Mouse (Mus musculus): ENCODE measurements around the gene Cep128. TPM values are rescaled to one million over a fixed set of nuclear protein-coding genes. Genes with fewer than 3 reads are reported as not detected.
"Not testable (repeated sequence)": the region's sequence is repeated elsewhere in the genome, so short reads cannot be mapped to it uniquely, and the experiment has no call there.

Gene Cep128
- polyA plus RNA-seq, 1 experiment from 2014 or later, result 6.1 TPM

DNA sequence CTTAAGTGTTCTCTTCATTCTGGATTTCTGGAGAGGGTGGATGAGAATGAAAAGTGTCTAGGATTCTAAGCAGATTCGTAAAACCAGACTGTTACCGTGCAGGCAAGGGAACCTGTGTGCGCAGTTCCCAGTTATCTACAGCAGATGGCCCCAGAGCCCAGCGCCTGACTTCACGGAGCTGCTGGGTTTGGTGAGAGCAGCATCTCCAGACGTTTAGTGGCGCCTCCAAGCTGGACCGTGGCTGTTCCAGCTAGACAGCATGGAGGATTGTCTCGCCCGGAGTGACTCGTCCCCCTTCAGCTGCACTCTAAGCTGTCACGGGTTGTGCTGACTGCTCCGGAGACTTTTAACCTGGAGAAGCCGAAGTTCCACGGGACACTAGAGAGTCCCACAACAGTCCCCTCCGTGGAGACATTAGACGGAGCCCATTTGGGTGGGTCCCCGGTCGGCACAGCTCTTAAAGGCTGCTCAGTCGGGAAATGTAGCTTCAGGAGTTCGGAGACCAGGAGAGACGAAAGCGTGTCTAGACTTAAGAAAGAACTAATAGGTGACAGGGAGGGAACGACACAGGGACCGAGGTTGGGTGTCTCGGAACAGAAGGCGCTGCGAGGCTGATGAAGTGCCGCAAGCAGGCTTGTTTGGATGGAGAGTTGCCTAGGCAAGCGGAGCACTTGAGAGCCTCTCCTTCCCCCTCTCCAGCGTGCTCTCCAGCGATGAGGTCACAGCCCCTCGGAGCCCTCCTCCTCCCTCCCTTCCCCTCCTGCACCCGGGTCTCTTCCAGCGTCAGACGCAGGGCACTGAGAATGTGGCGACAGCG is 16.2 kb upstream of the Cep128 start:
- Histone ChIP-seq H3K4me2 (replicated peaks) (peak overlapping the region; percentile 79), H3K9ac (peak overlapping the region; percentile 53), H3K9me3 (no peaks in the 10 kb centered on the region), H3K4me3 (peak overlapping the region; percentile 38), H3K4me1 (no peaks in the 10 kb centered on the region; the same call in 1 of the 2 replicates), H3K36me3 (no peaks in the 10 kb centered on the region), H3K27ac (no peak overlapping the region), H3K27me3 (replicated peaks) (peaks cover 35% of the 10 kb centered on the region)
- WGBS, result under 1% methylated on average over 38 of the region's 38 CpGs
- peak; percentile 90 for ATAC-seq (ENCODE audit: low FRiP score, low read depth)

DNA sequence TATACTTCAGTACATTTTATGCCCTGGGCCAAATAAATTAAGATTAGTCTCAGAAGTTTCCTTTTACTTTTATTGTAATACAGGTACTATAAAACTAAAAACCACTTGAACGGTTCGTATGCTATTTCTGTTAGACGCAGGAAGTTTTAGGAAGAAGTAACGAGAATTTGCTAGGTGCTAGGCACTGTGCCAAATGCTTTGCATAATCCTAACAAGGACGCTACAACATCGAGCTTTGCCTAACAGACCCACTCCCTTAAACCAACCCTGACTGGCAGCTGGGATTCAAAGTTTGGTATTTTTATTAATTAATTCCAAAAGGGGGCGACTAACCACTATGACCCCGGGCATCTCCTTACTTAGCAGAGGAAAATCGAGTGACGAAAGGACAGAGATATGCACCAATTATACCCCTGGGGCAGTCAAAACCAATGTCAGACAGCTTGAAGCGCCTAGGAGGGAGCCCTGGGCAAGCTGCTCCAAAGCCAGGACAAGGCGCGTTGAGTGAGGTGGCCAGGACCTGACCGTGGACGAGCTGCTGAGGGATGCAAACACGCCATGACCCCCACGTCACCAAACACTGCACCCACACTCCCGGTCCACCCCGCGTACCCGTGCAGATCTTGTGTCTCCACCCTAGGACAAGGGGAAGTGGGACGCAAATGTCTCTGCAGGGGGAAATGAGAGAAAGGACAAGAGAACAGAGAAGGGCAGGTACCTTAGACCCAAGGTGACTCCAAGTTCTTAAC is 519 bp downstream of the Cep128 start:
- peak overlapping the region; percentile 81 for H3K4me2 ChIP-seq (replicated peaks)
- no peak overlapping the region for H3K27ac ChIP-seq
- no peaks in the 10 kb centered on the region for H3K36me3 ChIP-seq
- 8% methylated on average over 22 of the region's 22 CpGs for WGBS
- H3K9ac ChIP-seq, result peak overlapping the region; percentile 53
- peak overlapping the region; percentile 53 for H3K4me3 ChIP-seq
- H3K27me3 ChIP-seq (replicated peaks), result no peaks in the 10 kb centered on the region
- no peaks in the 10 kb centered on the region for H3K9me3 ChIP-seq
- ATAC-seq (ENCODE audit: low FRiP score, low read depth), result peak; percentile 74
- peaks cover 3% of the 10 kb centered on the region; the same call in 1 of the 2 replicates for H3K4me1 ChIP-seq

DNA sequence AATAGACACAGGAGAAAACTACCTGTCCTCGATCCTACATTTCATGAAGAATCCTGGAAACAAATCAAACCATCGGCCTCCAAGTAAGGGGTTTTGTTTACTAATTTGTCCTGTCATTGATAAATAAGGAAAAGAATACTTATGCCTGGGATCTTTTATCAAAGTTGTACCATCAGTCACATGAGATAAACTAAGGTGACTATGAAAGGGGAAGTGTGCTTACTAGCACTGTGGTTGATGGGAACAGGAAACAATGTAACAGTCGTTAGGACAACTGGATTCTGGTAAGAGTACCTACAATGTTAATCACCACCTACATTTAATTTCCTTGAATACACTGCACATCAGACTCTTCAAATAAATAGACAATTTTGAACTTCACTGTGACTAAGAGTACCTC is 15.0 kb downstream of the Cep128 start:
- Histone ChIP-seq H3K27me3 (replicated peaks) (no peaks in the 10 kb centered on the region), H3K9ac (no peak overlapping the region), H3K27ac (no peak overlapping the region), H3K9me3 (peaks cover 5% of the 10 kb centered on the region; the same call in 1 of the 2 replicates), H3K4me1 (no peaks in the 10 kb centered on the region), H3K4me3 (no peak overlapping the region), H3K36me3 (peaks cover under 1% of the 10 kb centered on the region; the same call in 1 of the 2 replicates), H3K4me2 (replicated peaks) (no peak overlapping the region)
- WGBS, result 91% methylated on average over 3 of the region's 3 CpGs
- no peak for ATAC-seq (ENCODE audit: low FRiP score, low read depth)

DNA sequence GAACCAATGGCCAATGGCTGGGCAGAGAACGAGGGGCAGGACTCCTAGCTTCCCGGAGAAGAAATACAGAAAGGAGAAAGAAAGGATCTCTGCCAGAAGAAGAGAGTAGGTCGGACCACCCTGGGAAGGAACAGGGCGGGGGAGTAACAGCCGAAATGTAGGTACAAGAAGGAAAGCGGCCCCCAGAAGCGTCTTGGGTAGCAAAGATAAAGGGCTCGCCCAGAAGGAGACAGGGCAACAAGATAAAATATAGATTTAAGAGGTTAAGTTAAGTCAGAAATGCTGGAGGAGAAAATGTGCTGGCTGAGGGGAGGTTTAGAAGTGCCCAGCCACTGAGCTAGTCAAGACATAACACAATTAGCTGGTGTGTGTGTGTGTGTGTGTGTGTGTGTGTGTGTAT is 30.4 kb downstream of the Cep128 start:
- Histone ChIP-seq H3K4me2 (replicated peaks) (no peak overlapping the region), H3K4me3 (no peak overlapping the region), H3K9ac (no peak overlapping the region), H3K36me3 (no peaks in the 10 kb centered on the region), H3K9me3 (no peaks in the 10 kb centered on the region), H3K27me3 (replicated peaks) (no peaks in the 10 kb centered on the region), H3K27ac (no peak overlapping the region), H3K4me1 (no peaks in the 10 kb centered on the region)
- no peak for ATAC-seq (ENCODE audit: low FRiP score, low read depth)
- WGBS, result 89% methylated on average over 8 of the region's 8 CpGs

DNA sequence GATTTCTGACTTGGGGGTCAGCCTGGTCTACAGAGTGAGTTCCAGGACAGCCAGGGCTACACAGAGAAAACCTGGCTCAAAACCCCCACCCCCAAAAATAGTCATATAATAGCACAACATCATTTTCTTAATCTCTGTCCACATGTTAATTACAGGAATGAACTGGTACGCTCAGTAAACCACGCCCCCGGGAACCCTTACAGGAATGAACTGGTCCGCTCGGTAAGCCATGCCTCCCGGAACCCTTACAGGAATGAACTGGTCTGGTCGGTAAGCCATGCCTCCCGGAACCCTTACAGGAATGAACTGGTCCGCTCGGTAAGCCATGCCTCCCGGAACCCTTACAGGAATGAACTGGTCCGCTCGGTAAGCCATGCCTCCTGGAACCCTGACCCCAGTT is 45.6 kb downstream of the Cep128 start:
- not testable (repeated sequence) for ATAC-seq (ENCODE audit: low FRiP score, low read depth)
- 96% methylated on average over 13 of the region's 13 CpGs for WGBS

DNA sequence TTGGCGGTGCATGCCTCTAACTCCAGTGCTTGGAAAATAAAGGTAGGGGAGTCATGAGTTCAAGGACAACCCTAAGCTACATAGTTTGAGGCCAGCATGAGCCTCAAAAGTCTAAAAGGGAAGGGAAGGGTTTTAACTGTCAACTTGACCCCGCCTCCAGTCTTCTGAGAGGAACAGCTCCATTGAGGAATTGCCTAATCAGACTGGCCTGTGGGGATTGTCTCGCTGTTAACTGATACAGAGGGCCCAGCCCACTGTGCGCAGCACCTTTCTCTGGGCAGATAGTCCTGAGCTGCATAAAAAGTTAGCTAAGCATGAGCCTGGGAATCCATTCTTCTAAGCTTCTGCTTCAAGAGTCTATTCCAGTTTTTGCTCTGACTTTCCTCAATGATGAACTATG is 56.7 kb downstream of the Cep128 start:
- Histone ChIP-seq H3K27ac (no peak overlapping the region), H3K4me1 (no peaks in the 10 kb centered on the region), H3K4me2 (replicated peaks) (no peak overlapping the region), H3K36me3 (no peaks in the 10 kb centered on the region), H3K9me3 (no peaks in the 10 kb centered on the region), H3K9ac (no peak overlapping the region), H3K4me3 (no peak overlapping the region), H3K27me3 (replicated peaks) (no peaks in the 10 kb centered on the region)
- ATAC-seq (ENCODE audit: low FRiP score, low read depth), result no peak
- 66% methylated on average over 4 of the region's 4 CpGs for WGBS

More for the DNA sequence above, 45.6 kb downstream of the Cep128 start:
- not testable (repeated sequence) for H3K9me3 ChIP-seq; H3K9ac ChIP-seq; H3K4me2 ChIP-seq (replicated peaks); H3K27ac ChIP-seq; H3K36me3 ChIP-seq; H3K4me1 ChIP-seq; H3K4me3 ChIP-seq; H3K27me3 ChIP-seq (replicated peaks)

DNA sequence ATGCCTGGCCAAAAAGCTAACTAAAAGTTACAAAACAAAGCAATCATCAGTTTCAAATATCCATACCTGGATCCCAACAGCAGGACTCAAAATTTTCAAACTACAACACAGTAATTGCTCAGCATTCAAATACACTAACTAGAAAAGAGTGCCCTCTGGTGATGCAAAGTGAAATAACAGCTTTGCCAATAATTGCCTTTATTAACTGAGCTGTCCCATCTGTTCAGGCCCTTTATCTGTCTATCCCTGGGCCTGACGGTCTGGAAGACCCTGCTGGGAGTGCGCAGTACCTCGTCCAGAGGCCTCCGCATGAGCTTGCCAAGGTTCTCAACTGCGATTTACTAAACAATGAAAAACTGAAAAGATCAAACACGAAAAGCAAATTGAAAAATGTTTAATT is 58.1 kb downstream of the Cep128 start:
- H3K4me3 ChIP-seq, result no peak overlapping the region
- no peak overlapping the region for H3K27ac ChIP-seq
- H3K9me3 ChIP-seq, result no peaks in the 10 kb centered on the region
- H3K9ac ChIP-seq, result no peak overlapping the region
- no peaks in the 10 kb centered on the region for H3K36me3 ChIP-seq
- WGBS, result 49% methylated on average over 6 of the region's 6 CpGs
- ATAC-seq (ENCODE audit: low FRiP score, low read depth), result peak; percentile 89
- no peak overlapping the region for H3K4me2 ChIP-seq (replicated peaks)
- no peaks in the 10 kb centered on the region for H3K27me3 ChIP-seq (replicated peaks)
- no peaks in the 10 kb centered on the region for H3K4me1 ChIP-seq

DNA sequence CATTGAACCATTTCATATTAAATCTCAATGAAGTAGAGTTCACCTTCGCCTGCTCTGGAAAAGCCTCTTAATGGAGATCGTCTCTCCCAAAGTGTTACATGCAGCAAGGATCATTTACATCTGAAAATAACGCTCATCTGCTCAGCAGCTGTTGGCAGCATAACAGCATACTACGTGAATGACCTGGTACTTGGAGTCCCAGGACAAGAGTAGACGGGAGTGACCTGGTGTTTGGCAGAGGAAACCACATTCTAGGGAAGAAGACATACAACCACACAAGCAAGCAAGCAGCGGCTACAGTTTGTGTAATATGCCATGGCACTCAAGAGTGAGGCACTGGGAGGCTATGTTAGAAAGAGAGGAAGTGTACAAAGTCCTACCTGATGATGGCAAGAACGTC is 69.2 kb downstream of the Cep128 start:
- Histone ChIP-seq H3K27ac (no peak overlapping the region), H3K36me3 (no peaks in the 10 kb centered on the region), H3K9ac (no peak overlapping the region), H3K9me3 (no peaks in the 10 kb centered on the region), H3K27me3 (replicated peaks) (no peaks in the 10 kb centered on the region), H3K4me2 (replicated peaks) (no peak overlapping the region), H3K4me1 (no peaks in the 10 kb centered on the region), H3K4me3 (no peak overlapping the region)
- WGBS, result 87% methylated on average over 7 of the region's 7 CpGs
- no peak for ATAC-seq (ENCODE audit: low FRiP score, low read depth)

DNA sequence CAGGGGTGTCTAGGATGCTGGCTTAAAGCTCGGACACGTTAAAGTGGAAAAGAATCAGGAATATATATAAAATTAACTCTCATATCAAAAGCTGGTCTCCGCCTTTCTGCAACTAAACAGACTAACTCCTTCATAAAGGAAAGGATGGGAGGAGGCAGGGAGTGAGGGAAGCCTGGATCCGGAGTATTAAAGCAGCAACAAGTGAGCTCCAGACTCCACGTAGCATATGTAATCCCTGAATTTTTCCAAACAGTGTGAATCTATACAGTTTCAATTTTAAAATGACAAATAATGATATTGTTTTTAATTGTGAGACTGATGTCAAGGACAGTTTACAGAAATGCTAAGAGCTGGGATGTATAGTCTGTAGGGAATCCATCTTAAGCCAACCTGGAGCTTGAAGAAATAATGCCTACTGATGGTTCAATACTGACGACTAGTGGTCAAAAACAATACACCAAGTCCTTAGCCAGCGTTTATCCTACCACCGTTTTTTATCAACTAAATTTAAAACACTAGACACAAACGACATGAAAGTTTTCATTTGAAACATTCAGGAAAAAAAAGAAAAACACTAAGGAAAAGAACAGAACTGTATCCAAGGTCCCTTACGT is 70.1 kb downstream of the Cep128 start:
- no peak overlapping the region for H3K27ac ChIP-seq
- no peak for ATAC-seq (ENCODE audit: low FRiP score, low read depth)
- no peak overlapping the region for H3K4me2 ChIP-seq (replicated peaks)
- no peak overlapping the region for H3K4me3 ChIP-seq
- no peaks in the 10 kb centered on the region for H3K4me1 ChIP-seq
- no peak overlapping the region for H3K9ac ChIP-seq
- no peaks in the 10 kb centered on the region for H3K27me3 ChIP-seq (replicated peaks)
- H3K9me3 ChIP-seq, result no peaks in the 10 kb centered on the region
- WGBS, result 62% methylated on average over 10 of the region's 10 CpGs
- no peaks in the 10 kb centered on the region for H3K36me3 ChIP-seq

DNA sequence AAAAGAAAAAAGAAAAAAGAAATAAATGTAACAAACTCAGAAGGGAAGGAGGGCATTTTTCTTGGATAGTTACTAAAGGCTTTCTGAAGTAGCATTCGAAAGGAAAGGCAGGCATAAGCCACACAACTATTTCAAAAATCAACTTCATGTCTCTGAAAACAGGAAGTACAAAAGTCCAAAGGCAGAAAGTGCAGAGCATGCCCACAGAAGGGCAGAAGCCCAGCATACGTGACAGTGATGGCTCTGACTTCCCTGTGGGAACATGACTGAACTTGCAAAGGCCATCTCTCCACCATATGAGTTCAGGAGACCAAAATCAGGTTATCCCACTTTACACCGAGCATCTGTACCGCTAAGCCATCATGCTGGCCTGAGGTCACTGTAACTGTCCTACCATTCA is 71.6 kb downstream of the Cep128 start:
- Histone ChIP-seq H3K9me3 (no peaks in the 10 kb centered on the region), H3K4me1 (no peaks in the 10 kb centered on the region), H3K27ac (no peak overlapping the region), H3K9ac (no peak overlapping the region), H3K4me2 (replicated peaks) (no peak overlapping the region), H3K4me3 (no peak overlapping the region), H3K27me3 (replicated peaks) (no peaks in the 10 kb centered on the region), H3K36me3 (no peaks in the 10 kb centered on the region)
- 95% methylated on average over 4 of the region's 4 CpGs for WGBS
- ATAC-seq (ENCODE audit: low FRiP score, low read depth), result no peak

DNA sequence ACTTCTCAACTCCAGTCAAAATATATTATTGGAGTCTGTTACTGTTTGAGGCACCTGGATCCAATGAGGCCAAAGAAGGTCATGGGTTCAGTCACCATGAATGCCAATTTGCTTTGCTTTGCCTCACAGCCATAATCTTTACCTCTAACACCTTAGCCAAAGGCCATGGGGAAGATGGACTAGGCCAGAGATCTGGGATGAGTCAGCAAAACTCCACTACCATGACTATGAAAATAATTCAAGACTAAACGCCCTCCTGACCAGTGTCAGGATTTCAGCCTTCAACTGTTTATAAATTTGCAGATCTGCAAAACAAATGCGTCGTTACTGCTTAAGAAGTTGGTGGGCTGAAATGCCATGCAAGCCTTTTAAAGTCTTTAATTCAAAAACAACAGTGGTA is 76.5 kb downstream of the Cep128 start:
- Histone ChIP-seq H3K9me3 (no peaks in the 10 kb centered on the region), H3K9ac (no peak overlapping the region), H3K4me2 (replicated peaks) (no peak overlapping the region), H3K27me3 (replicated peaks) (no peaks in the 10 kb centered on the region), H3K4me1 (no peaks in the 10 kb centered on the region), H3K27ac (no peak overlapping the region), H3K4me3 (no peak overlapping the region), H3K36me3 (no peaks in the 10 kb centered on the region)
- 90% methylated on average over 3 of the region's 3 CpGs for WGBS
- no peak for ATAC-seq (ENCODE audit: low FRiP score, low read depth)

DNA sequence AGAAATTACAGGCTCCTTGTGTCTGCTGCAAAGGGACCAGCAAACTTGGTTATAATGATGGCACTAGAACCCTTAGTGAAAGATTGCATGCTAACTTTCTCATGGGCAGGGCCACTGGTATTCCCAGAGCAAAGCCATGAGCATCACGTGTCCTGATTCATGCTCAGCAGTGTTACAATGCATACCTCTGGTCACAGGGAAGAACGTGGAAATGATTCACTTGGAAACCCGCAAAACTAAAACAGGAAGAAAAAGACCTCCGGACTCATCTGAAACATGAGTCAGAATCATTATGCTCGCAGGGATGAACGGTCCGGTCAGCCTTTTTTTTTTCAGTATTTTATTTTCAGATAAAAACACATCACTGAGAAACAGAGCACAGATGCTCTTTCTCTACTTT is 78.4 kb downstream of the Cep128 start:
- H3K4me2 ChIP-seq (replicated peaks), result no peak overlapping the region
- H3K9me3 ChIP-seq, result no peaks in the 10 kb centered on the region
- no peak overlapping the region for H3K27ac ChIP-seq
- H3K27me3 ChIP-seq (replicated peaks), result no peaks in the 10 kb centered on the region
- WGBS, result 85% methylated on average over 7 of the region's 7 CpGs
- H3K4me1 ChIP-seq, result no peaks in the 10 kb centered on the region
- ATAC-seq (ENCODE audit: low FRiP score, low read depth), result no peak
- H3K4me3 ChIP-seq, result no peak overlapping the region
- H3K9ac ChIP-seq, result no peak overlapping the region
- H3K36me3 ChIP-seq, result no peaks in the 10 kb centered on the region
